Mouse (Mus musculus) cerebellum, adult 2 months (tissue): ENCODE data around the gene Nphp4. TPM values are rescaled to one million over a fixed set of nuclear protein-coding genes. Genes with fewer than 3 reads are reported as not detected.
A peak's percentile ranks its signal among the peaks of the same experiment; 100 is the strongest.

Source experiments
- DNase-seq, 2 experiments: peaks; one replicate each; pipeline ENCODE4 v3.0.0; 2021
- H3K27ac ChIP-seq: fragments of 200-500 bp; 2 replicates; pipeline ENCODE4 v1.5.1; 2012; ENCODE audit warnings: low read length, control low read depth, inconsistent platforms; ENCODE audit not compliant: insufficient read depth
- H3K27me3 ChIP-seq: fragments of 200-500 bp; 2 replicates; pipeline ENCODE4 v1.6.1; 2012; ENCODE audit warnings: inconsistent platforms, mild to moderate bottlenecking, low read length, moderate library complexity; ENCODE audit not compliant: control insufficient read depth, insufficient read depth
- H3K4me1 ChIP-seq: fragments of 200-500 bp; 2 replicates; pipeline ENCODE4 v1.6.1; 2011; ENCODE audit warnings: low read length; ENCODE audit not compliant: control insufficient read depth, insufficient read depth
- H3K4me3 ChIP-seq: fragments of 200-500 bp; replicated peaks from 2 replicates; pipeline ENCODE3; 2011; ENCODE audit warnings: mild to moderate bottlenecking, low read depth, low read length, control low read depth; ENCODE audit not compliant: insufficient read depth
- CTCF ChIP-seq: fragments of 200-500 bp; IDR thresholded peaks from 2 replicates; pipeline ENCODE4 v1.5.1; 2011; ENCODE audit warnings: low read depth, mild to moderate bottlenecking, control low read depth, low read length, moderate library complexity, borderline replicate concordance; ENCODE audit not compliant: insufficient read depth
- POLR2A ChIP-seq: fragments of 200-500 bp; IDR thresholded peaks from 2 replicates; pipeline ENCODE4 v1.6.1; 2011; ENCODE audit warnings: low read length, control low read depth, borderline replicate concordance; ENCODE audit not compliant: insufficient read depth
- WGBS: fragments of 180-500 bp; shearing (Covaris S2); methylation state at CpG from one replicate; pipeline ENCODE4 v1.1.7; 2018; 5-methylcytosine and 5-hydroxymethylcytosine counted together
- polyA plus RNA-seq: library from polyadenylated mRNA; depleted of rRNA; stranded (reverse); fragments of >200 nt; gene quantifications from 2 replicates; pipeline ENCODE4 v1.2.3, GENCODE M21; 2012

The Nphp4 gene
- polyA plus RNA-seq, 1 experiment = 8.7 TPM

DNA sequence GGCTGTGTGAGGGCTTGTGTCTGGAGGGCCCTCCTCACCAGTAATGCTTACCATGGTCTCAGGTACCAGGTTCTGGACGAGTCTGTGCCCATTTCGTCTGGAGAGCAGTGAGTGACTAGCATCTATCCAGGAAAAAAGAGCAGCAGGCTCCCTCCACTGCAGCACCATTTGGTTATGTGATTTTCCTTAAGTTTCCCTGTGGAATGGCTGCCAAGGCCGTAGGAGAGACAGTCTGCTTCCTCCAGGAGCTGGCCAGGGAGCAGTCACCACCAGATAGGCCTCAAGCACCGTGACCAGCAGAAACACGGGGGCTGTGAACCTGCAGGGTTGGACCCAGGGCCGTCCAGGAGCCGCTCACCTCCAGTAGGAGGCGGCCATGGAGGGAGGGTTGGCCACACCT, 3.9 kb downstream of the Nphp4 start:
- peak in 1 of 2 experiments; percentile 32 for DNase-seq
- H3K27me3 ChIP-seq = no peaks in the 10 kb centered on the region
- peaks cover 16% of the 10 kb centered on the region for H3K4me1 ChIP-seq
- no peak overlapping the region for H3K27ac ChIP-seq
- no peak overlapping the region for H3K4me3 ChIP-seq
- WGBS = 28% methylated on average over 8 of the region's 8 CpGs
- TF ChIP-seq CTCF = no peak
- TF ChIP-seq POLR2A = no peak

DNA sequence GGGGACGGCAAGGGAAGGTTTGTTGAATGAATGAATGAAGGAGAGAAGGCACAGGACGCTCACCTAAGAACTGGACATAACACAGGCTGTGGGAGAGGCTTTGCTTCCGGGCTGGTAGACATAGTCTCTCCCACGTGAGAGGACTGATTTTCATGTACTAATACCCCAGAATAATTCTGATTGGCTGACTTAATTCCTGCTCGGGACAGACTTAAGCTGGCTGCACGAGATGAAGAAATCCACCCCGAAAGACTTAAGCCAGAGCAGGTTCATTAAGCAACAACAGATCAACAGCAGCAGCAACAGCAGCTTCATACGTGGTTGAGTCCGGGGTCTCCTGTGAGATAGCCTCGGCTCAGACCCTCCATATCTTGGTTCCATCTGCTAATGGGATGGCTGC, 11.5 kb downstream of the Nphp4 start:
- no peak for TF ChIP-seq CTCF
- no peak for TF ChIP-seq POLR2A
- 84% methylated on average over 10 of the region's 10 CpGs for WGBS
- Histone ChIP-seq H3K27ac (no peak overlapping the region), H3K4me3 (no peak overlapping the region), H3K27me3 (no peaks in the 10 kb centered on the region), H3K4me1 (no peaks in the 10 kb centered on the region)
- DNase-seq = no peak

DNA sequence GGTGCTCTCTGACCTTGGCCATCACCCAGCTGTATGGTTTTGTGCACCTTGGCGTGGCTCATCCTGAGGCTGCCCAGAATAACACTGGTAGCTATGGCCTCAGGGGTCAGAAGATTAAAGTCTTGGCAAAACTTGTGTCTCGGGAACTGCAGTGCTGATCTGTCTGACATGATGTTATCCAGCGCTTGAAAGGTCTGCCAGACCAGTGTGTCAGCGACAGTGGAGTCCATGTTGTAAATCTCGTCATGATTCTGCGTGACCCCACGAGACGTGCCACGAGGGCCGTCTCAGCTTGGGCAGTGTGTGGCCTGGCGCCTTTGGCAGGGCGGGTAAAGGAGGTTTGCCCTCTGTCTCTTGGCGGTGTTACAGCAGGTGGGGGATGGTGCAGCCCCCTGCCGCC, 13.8 kb downstream of the Nphp4 start:
- TF ChIP-seq CTCF (no peak), POLR2A (no peak)
- no peaks in the 10 kb centered on the region for H3K27me3 ChIP-seq
- 66% methylated on average over 14 of the region's 14 CpGs for WGBS
- no peak for DNase-seq
- H3K4me1 ChIP-seq = peaks cover 7% of the 10 kb centered on the region; the same call in 1 of the 2 replicates
- no peak overlapping the region for H3K27ac ChIP-seq
- no peak overlapping the region for H3K4me3 ChIP-seq

DNA sequence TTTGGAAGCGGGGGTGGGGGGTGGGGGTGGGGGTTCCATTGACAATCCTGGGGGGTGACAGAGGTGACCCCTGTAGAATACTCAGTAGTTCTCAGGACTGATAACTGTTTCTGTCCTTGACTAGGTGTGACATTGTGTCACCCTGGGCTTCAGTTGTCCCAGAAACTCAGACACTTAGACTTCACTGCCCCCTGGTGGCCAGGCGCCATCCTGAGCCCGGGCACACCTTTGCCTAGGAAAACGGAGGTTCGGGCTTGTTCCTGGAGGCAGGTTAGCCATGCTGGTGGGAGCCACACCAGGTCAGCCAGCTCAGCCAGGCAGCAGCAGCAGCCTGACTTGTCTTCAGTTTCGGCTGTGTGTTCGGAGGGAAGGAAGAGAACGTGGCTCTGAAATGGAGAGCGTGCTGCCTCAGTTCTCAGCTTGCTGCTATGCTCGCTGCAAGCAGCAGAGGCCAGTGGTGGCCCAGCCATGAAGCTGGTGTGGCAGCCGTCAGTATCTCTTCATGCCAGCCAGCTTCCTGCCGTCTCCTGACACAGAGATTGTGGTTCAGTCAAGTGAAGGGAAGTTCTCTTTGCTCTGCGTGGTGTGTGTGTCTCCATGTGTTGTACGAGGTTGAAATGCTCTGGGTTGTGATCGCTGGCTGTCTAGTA, 14.9 kb downstream of the Nphp4 start:
- 43% methylated on average over 15 of the region's 15 CpGs for WGBS
- H3K27ac ChIP-seq = no peak overlapping the region
- peak; percentile 78 to 86 for DNase-seq
- TF ChIP-seq POLR2A = no peak
- peak; percentile 87 for TF ChIP-seq CTCF
- H3K4me1 ChIP-seq = peaks cover 9% of the 10 kb centered on the region; the same call in 1 of the 2 replicates
- H3K4me3 ChIP-seq = no peak overlapping the region
- H3K27me3 ChIP-seq = no peaks in the 10 kb centered on the region

DNA sequence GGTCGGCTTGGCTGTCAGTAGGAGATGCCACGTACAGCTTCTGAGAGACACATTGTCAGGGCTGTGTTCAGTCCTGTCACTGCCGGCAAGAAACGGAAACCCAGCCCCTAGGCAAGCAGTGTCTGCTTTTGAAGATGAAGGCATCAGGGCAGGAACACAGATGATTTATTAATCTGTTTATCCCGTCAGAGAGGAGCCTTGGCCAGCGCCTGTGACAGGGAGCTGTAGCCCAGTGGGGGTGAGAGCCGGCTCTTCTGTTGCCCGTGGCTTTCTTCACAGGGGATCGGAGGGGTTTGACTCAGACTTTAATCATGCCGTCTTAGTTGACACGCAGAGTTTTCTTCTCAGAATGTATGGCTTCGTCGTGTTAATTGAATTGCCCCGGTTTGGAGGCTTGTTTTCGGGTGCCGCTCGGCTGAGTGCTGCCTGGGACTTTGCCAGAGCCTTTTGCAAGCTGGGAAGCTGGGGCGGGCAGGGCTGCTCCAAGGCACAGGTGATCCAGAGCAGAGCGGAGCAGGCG, 17.9 kb downstream of the Nphp4 start:
- peaks cover 9% of the 10 kb centered on the region; the same call in 1 of the 2 replicates for H3K4me1 ChIP-seq
- TF ChIP-seq POLR2A = no peak
- no peak for TF ChIP-seq CTCF
- H3K27ac ChIP-seq = no peak overlapping the region
- H3K4me3 ChIP-seq = peak overlapping the region; percentile 28
- peak; percentile 54 to 66 for DNase-seq
- no peaks in the 10 kb centered on the region for H3K27me3 ChIP-seq
- WGBS = 3% methylated on average over 20 of the region's 20 CpGs

DNA sequence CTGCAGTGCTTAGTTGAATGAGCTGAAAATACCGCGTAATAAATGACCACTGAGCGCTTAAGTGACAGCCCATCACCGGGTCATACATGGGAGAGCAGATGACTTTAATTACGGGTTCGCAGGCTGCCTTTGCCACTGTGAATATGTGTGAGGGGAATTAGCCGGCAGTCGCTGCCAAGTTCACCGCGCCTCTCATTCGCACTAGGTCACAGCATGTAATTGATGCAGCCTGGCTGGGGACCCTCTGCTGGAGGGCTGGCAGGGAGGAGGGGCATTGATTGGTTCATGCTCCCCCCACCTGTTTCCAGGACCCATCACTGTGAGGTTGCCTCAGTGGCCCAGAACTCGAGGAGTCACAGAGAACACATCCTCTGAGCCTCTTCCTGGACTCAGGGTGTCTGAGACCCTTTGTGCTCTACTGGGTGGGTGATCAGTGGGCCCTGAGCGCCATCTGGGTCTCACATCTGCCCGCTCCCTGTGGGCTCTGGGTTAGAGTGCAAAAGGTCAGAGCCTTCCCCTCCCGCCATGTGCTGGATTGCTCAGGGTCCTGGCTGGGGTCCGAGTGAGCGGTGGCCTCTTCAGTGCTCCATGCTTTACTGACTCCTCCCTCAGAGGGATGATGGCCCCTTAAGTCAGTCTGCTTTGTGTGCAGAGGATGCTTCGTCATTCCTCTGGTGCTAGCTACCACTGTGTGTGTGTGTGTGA, 35.9 kb downstream of the Nphp4 start:
- WGBS = 51% methylated on average over 18 of the region's 18 CpGs
- H3K27me3 ChIP-seq = no peaks in the 10 kb centered on the region
- TF ChIP-seq CTCF (no peak), POLR2A (no peak)
- no peaks in the 10 kb centered on the region for H3K4me1 ChIP-seq
- H3K4me3 ChIP-seq = no peak overlapping the region
- DNase-seq = no peak
- H3K27ac ChIP-seq = no peak overlapping the region

DNA sequence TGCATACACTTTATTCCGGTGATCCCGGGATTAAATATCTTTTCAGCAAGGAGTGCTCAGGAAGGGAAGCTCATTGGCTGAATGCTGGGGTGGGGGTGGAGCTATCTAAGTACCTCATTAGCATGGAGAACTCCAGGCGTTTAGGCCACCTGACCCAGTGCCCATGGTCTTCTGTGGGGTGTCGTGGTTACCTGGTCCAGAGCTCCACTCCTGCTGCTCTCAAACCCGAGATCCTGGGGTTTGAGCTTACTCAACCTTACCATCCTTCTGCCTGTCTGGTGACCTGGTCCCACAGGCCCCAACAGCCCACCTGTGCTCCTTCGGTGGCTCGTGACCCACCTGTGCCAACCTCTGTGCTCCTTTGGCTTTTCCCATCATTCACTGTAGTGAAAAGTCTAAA, 38.4 kb downstream of the Nphp4 start:
- H3K4me1 ChIP-seq = no peaks in the 10 kb centered on the region
- no peak overlapping the region for H3K4me3 ChIP-seq
- no peak overlapping the region for H3K27ac ChIP-seq
- no peak for TF ChIP-seq CTCF
- TF ChIP-seq POLR2A = no peak
- H3K27me3 ChIP-seq = no peaks in the 10 kb centered on the region
- no peak for DNase-seq
- 82% methylated on average over 7 of the region's 7 CpGs for WGBS

DNA sequence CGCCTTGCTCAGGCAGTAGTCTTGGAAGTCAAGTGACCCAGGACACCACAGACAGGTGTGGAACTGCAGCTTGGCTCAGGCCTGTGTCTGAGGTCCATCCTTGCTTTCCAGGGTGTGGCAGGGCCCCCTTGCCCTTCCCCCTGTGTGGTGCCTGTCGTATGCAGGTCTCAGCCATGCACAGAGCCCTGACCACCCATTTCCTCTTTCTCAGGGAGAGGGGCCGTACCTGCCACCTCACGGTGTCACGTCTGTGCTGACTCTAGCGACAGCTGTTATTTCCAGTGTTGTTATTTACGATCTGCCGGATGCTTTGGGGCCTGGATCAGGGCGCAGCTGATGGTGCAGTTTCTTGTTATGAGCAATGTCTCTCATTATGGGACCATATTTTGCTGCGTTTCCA, 42.6 kb downstream of the Nphp4 start:
- Histone ChIP-seq H3K27me3 (no peaks in the 10 kb centered on the region), H3K4me3 (no peak overlapping the region), H3K27ac (no peak overlapping the region), H3K4me1 (peaks cover 10% of the 10 kb centered on the region; the same call in 1 of the 2 replicates)
- no peak for DNase-seq
- TF ChIP-seq POLR2A (no peak), CTCF (no peak)
- 91% methylated on average over 10 of the region's 10 CpGs for WGBS
